Mouse (Mus musculus) NIH3T3 (cell line): ENCODE measurements around the gene Calcoco1.
A peak's percentile ranks its signal among the peaks of the same experiment; 100 is the strongest.

Experiments used
- DNase-seq: peaks from one replicate; pipeline ENCODE4 v3.0.0-alpha.2; 2012; ENCODE audit warnings: low read depth

Gene Calcoco1

DNA sequence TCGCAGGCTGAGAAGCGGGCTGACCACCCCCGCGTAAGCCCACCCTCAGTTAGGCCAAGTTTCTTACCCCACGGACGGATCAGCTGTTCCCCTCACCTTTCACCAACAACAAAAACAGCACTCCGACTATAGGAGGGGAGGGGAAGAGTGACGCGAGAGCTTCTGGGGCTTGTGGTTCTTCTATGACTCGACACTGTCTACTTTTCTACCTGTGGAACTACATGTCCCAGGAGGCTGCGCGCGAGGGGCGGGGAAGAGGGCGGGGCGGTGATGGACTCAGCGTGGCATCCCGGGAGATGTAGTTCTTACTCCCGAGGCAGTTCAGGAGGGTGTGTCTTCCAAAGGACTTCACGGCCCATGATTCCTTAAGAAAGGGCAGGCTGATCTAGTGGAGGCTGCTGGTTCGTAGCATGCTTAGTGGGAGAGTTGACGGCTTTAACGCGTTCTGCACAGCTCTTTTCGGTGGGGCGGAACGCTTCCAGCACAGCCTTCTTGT is at the start of gene Calcoco1:
Calcoco1 (minus strand) TSS at position 199 of the 496 bp plus-strand sequence.
- peak; percentile 99 for DNase-seq

DNA sequence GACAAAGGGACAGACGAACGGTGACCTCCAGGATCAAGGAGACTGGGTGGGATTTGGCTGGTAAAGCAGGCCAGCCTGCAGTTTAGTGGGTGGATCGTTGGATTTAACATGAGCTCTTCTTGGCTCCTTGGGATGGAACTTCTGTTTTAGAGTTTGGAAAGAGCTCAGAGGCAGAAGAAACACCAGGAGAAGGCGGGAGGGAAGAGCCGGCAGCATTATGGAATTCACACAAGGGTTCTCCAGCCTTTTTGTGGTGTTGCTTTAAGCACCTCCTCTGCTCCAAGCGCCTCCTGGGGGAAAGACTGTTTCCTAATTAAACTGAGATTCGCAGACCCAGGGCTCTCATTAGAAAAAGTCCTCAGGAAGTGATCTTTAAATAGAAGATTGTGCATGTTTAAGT is 48.9 kb upstream of the Calcoco1 start:
- no peak for DNase-seq

DNA sequence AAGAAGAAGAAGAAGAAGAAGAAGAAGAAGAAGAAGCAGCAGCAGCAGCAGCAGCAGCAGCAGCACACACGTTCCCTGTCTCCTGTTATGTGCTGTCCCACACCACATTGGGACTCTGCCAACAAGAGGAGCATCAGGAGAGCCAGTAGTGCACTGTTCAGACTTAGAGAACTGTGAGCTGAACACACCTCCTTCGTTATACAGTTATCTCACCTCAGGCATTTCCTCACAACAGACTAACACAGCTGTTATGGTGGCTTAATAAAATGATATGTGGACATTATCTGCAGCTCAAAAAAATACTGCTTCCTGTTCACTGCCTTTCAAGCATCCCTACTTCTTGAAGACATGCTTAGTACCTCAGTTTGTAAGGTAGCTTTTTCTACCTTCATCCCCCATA is 43.2 kb upstream of the Calcoco1 start:
- peak; percentile 28 for DNase-seq

DNA sequence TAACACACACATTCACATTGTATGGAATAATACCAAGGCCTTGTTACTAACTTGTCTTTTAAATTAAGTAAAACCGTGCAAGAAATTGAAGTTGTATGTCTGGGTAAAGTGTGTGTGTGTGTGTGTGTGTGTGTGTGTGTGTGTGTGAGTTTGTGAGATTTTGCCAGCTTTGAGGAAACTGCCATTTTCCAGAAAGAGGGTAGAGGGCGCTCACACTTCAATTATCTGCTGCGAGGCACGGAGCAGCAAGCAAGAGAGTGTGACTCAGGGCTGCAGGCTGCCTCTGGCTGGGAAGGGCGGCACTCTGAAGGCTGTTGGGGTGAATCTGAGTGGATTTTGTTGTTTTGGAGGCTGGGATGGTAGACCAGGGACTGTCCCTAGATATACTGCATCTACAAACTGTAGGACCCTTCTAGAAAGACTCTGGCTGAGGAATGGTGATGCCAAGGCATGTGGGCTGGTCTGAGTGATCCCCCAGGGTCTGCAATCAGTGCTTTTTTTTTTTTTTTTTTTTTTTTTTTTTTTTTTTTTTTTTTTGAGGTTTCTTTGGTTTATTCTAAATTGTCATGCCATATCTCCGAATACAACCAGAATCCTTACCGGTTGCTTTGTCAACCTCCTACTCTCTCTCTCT is 39.9 kb upstream of the Calcoco1 start:
- DNase-seq = peak; percentile 77

DNA sequence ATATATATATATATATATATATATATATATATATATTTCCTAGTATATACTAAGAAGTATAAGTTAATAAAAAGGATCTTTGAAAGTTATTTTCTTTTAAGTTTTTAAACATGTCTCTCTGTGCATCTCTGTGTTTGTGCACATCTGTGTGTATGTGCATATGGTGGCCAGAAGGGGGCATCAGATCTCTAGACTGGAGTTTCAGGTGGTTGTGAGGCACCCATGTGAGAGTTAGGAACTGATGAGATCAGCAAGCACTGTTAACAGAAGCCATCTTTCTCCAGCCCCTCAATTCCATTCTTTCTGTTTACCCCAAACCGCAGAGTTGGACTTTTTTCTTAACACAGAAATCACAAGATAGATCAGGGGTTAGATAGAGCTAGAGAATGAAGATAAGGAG is 35.7 kb upstream of the Calcoco1 start:
- no peak for DNase-seq

DNA sequence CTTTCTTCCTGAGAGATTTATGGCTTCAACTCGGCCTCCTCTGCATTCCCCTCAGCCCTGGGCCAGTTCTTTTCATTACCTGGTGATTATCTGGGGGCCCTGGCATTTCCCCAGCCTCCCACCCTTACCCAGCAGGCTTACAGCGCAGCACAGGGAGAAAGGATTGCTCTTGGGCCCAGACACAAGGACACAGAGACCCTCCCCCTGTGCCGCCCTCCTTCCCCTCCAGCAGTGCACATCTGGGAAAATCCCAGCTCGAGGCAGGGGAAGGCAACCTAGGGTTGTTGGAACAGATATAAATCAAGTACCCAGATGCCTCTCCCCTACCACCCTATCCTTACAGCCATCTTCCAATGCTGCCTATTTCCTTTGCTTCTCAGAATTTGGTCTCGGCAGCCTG is 33.1 kb upstream of the Calcoco1 start:
- DNase-seq = no peak

DNA sequence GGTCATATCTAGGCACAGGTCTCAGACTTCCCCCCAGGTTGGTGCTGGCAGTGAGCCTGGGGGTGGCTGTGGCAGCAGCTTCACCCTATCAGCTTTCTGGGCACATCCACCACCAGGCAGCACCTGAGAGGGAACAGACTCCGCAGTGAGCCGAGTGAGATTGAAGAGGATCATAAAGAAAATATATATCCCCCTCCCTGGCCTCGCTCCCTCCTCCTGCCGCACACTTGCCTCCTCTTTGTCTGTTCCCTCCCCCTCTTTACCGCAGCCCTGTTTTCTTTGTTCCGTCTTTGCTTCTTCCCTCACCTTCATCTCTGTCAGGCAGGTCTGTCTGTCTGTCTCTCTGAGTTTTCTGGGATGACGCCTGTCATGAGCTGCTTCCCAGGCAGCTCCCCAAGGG is 32.4 kb upstream of the Calcoco1 start:
- no peak for DNase-seq

DNA sequence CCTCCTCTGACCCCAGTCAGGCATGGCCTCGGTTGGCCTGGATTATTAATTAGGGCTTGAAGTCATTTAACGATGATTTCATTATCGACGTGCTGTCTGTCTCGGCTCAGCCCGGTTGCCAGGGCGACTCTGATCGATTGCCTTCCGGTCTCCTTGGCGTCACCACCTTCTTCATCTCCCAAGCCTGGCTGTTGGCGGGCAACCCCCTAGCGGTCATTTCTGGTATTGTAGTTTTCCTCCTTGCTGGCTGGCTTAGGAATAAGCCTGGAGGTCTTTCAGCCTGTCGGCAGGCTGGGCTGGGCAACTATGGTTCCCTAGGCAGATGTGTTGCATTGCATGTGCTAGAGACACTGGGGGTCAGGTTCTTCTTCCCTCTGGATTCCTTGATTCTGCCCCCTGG is 31.2 kb upstream of the Calcoco1 start:
- DNase-seq = peak; percentile 49

DNA sequence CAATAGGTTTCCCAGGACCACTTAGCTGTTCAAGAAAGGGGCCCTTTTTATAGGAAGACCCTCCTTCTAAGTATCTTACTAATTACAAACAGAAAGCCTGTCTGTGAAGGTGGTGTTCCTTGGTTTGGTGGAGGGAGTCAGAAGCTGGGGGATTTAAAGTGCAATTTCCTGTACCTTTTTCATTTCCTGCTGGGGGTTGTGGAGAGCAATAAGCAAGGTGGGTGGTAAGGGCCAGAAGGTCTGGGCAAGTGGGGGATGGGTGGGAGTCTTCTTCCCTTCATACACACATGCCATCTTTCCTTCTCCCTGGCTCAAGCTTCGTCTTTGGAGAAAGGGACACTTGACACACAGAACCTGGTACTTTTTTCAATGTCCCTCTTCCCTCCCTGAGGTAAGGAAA is 30.2 kb upstream of the Calcoco1 start:
- no peak for DNase-seq

DNA sequence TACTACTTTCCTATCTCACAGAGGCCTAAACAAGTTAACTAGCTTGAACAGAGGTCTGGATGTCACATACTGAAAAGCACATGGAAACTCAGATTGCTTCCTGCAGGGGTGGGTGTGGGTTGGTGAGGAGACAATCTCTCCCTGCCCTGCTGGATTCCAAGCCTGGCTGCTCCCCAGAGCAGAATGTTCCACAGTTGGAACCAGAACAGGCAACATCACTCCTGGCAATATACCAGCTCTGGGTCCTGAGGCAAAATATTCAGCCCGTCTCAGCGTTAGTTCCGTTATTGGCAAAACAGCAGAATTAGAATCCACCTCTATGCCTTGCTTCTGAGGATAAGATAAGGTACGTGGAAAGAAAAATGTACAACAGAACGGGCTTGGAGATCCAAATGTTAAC is 28.3 kb upstream of the Calcoco1 start:
- DNase-seq = no peak

DNA sequence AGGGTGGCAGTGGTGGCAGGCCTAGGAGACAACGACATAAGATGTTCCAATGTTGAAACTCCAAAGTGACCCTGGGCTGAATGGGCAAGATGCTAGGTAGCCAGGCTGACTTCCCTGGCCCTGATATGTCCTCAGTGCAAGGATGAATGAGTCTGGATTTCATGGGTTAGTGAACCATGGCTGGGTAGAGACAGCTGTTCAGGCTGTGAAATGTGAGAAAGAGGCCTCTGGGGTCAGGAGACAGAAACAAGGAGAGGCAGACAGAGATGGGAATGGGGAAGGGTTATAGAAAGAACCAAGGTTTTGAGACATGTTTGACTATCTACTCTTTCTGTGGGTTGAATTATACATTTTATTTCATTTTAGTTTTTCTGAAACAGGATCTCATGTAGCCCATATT is 27.1 kb upstream of the Calcoco1 start:
- DNase-seq = no peak

DNA sequence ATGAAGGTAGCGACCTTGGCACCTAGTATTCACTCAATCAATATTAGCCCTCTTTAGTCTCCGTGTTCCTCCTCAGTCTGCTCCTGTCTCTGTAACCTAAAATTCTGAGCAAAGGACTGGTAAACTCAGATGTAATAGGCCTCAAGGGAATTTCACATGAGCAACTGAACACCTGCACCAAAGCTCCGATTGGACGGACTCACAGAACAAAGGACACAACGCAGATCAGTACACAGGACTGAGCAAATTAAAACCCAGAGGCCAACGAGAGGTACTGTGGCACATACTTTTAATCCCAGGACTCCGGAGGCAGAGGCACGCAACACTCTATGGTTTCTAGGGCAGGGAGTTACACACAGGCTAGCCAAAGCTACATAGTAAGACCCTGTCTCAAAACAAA is 25.9 kb upstream of the Calcoco1 start:
- no peak for DNase-seq

DNA sequence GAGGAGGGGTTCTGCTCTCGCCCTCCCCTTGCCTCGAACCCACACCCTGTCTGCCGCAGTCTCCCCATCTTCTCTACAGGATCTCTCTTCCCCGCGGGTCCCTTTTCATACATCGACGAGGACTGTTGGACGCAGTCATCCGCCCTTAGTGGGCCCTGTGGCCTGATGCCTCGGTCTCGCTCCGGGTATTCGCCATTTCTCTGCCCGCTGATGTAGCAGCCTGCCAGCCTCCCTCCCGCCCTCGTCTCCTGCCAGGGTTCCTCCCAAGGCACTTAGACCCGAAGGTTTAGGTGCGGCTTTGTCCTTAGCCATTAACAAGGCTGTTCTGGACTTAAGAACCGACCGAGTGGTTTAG is 25.3 kb upstream of the Calcoco1 start:
- DNase-seq = no peak

DNA sequence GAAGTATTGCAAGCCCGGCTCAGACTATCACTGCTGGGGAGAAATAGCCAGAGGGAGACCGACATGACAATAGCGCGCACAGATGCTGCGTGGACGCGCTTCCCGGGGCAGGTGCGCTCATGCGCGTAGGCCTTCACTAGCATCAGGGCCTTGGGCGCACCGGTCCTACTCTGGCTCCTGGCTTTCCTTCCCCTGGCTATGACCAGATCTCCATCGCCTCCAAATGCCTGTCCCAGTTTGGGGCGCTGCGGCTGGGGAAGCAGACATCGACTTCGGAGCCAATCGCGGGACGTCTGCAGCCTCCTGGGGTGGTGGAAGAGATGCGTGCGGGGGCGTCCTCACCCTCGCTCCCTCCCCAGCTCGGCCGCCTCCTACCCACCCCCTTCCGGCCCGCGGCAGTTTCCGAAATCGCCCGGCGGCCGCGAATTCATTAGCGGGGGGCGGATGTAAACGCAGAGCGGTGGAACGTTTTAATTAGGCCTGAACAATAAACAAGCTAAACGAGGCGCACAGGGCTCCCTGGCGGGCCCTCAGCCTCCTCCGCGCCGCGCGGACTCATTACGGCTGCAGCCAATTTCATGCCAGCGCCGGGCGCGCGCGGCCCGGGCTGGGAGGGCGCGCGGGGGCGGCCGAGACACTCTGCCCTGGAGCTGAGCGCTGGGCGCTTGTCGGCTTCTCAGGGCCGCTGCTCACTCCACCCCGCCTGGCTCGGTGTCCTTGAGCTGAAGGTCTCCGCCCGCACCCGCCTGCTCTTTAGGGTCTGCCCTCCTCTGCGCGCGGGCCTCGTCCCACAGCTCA is 24.7 kb upstream of the Calcoco1 start:
- no peak for DNase-seq

DNA sequence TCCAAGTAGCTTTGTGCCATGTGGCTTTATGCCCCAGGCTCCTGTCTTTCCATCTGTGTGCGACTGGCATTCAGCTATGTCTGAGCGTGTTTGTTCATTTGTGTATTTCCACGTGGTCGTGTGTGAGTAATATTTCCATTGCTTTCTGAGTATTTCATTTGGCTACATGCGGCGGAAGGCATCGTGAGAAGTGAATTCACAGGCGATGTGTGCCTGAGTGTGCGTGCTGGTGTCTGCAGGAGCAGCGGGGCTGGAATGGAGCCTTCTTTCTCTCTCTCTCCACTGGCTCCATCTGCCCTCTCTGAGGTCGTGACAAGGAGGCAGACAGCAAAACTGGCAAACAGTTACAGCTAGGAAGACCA is 24.1 kb upstream of the Calcoco1 start:
- DNase-seq = no peak

DNA sequence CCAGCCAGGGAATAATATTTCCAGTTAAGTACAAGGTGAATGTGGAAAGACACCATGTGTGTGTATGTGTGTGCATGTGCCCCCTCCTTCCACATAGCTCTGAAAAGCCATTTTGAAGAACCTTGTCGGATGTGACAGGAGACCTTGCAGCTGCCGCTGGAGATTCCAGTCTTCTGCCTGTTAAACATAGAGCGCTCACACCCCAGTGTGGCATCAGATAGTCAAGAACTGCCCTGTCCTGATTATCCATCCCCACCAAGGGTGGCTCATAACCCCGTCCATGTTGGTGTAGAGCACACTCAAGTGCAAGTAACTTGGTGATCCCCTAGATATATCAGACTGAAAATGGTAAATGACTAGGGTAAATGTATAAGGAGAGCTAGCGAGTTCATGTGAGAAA is 23.4 kb upstream of the Calcoco1 start:
- DNase-seq = no peak

DNA sequence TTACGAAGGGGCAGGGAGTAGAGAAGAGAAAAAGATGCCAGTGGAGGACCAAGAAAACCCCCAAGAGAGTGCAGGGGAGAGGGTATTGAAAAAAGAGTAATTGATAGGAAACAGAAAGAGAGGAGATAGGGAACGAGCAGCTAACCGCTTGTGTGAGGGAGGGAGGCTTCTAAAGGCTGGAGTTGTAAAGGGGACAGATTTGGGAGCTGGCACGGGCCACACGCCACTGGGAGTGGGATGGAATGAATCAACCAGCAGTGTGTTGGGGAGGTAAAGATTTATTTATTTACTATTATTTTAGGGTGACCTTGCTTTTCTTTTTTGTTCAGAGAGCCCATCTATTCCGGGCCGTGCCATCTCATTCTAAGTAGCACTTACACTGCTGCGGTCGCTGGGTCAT is 22.9 kb upstream of the Calcoco1 start:
- DNase-seq = no peak

DNA sequence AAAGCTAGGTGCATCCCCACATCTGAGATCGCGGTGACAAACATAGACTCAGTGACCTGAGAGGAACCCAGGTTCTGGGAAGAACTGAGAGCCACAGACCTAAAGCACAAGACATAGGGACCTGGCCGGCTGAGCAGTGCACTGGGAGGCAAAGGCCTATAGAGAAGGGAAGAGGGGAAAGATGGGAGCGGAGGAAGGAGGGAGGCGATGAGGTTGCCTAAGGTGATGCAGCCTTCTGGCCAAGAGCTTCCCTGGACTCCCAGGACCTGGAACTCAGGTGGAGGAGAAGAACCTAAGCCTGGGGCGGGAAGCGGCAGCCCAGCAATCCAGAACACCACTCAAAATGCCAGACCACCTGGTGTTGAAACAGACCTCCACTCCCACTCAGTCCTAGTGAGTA is 22.4 kb upstream of the Calcoco1 start:
- DNase-seq = no peak

DNA sequence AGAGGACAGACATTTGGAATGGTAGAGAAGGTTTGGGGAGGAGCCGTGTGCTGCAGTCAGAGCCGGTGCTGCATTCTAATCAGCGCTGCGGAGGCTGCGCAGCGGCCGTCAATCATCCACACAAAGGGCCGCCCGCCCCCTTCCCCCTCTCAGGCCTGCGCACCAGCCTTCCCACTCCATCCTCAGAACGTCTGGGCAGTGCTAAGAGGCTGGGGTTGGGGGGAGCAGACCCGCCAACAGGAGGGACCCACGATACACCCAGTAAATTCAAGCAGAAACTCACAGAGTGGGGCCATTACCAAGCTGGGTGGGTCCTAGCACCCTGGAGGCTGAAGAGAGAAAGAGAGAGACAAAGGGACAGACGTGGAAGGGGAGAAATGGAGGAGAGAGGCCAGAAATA is 22.0 kb upstream of the Calcoco1 start:
- DNase-seq = no peak

DNA sequence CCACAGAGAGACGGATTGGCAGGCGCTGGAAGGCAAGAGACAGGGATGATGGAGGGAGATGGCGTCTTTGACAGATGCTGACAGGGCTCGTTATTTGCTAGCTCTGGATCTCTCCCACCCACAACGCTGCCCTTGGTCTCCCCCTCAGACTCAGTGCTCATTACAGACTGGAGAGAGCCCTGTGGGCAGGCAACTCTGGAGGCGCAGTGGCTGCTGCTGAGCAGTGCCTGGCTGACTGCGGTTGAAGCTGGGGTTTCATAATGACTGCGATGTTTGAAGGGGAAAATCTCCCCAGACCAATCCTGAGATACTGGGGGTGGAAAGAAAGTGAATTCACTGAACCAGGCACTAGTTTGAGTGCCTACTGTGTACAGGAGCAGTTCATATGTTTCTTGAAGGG is 21.2 kb upstream of the Calcoco1 start:
- DNase-seq = no peak

DNA sequence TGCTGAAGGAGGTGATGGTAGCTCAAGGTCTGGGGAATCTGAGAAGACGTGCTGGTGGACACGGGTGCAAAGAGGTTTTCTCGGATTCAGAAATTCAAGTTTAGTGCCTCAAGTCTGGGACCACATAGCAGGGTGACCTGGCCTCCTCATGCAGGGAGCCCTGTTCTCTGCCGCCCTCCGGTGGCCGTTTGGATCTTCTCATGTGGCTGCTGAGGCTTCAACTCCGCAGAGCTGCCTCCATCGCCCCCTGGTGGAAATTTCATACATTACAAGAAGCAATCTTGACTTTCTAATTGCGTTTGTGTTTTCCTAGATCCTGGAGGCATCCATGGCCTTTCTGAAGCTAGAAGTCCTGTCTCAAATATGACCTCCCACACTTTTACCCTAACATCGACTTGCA is 20.6 kb upstream of the Calcoco1 start:
- peak; percentile 96 for DNase-seq

DNA sequence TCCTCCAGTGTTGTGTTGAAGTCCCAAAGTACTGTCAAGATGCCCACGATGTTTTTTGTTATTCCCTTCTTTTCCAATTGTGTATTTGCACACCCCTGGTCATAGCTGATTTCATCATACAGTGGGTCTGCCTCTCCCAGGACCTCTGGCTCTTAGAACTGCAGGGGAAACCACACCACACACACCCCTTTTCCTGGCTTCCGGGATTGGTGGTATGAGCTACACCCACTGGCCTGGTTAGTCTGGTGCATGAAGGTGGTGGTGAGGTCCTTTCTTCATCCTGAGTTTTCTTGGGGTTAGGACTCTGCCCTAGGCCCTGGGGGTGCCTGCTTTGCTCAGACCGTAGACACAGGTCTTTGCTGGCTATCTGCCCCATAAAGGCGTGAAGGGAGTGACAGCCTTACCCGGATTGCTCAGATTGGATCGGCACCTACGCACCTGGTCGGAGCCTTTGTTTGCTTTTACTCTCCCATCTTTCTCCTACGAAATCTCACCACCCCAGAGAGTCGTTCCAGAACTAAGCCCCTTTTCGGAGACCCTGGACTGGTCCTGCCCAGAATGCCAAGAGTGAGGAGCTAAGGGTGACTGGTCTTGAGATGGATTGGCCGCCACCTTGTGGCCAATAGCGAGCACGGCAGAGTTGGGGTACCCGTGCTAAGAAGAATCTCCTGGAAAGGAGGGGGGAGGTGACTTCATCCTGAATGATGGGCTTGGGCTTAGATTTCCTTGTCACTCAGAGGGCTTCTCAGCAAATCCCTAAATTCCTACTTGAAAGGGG is 17.7 kb upstream of the Calcoco1 start:
- peak; percentile 86 for DNase-seq

DNA sequence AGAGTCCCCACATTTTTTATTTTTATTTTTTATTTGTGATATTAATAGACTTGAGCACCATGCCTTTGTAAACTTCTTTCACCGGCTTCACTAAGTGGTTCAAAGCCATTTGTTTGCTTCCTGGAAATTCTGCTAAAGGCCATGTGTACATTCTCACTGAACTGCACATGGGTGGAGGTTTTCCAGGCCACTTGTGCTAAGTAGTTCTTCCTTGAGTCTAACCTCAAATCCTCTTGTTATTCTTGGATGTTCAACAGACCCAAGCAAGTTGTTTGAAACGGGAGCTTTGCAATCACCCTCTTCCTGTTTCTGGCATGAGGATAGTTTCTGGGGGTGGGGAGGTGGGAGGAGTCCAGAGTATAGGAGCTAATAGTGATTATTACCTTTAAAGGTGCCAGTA is 16.5 kb upstream of the Calcoco1 start:
- no peak for DNase-seq
